Mouse (Mus musculus) retina, embryonic 14.5 days (tissue): Measurements from ENCODE around the gene Zfp366.
"Not testable (repeated sequence)": the region's sequence is repeated elsewhere in the genome, so short reads cannot be mapped to it uniquely, and the experiment has no call there.

Experiments used
- DNase-seq: peaks from one replicate; pipeline ENCODE4 v3.0.0-alpha.2; 2015; ENCODE audit warnings: low spot score

The Zfp366 gene

DNA sequence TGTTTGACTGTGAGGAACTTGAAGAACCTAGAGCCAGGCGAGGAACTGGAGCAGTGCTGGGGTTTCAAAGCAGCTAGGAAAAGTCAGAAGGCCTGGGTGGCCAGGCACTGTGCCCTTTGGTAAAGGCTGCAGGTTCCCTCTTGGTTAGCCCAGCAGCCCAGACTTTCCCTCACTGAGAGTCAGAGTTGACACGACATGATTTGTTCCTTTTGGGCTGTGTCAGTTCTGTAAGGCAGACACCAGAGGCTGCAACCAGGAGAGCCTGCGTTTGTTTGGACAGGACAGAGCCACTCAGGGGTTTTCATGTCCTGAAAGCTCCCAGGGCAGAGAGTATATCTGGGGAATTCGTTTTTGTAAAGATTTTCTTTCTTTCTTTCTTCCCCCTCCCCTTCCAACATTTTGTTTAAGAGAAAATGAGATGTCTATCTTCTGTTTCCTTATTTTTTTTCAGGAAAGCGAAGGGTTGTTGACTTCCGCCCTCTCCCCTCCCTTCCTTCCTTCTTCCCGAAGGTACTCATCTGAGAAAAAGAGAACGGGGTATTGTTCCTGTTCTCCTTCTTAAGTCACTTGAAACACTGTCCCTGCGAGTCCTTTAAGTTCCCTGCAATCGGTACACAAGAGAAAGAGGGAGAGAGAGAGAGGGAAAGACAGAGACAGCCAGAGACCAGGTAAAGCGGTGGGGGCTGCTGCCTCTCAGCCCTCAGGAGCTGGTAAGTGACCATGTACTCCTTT lies at the start of gene Zfp366:
TSS of gene Zfp366 (plus strand) at position 669 of the 732 bp plus-strand sequence.
- DNase-seq = no peak

- no peak for DNase-seq
These were observed 46.0 kb upstream of the Zfp366 start for GRCm38 (mm10) chr13:99138351-99139255.

DNA sequence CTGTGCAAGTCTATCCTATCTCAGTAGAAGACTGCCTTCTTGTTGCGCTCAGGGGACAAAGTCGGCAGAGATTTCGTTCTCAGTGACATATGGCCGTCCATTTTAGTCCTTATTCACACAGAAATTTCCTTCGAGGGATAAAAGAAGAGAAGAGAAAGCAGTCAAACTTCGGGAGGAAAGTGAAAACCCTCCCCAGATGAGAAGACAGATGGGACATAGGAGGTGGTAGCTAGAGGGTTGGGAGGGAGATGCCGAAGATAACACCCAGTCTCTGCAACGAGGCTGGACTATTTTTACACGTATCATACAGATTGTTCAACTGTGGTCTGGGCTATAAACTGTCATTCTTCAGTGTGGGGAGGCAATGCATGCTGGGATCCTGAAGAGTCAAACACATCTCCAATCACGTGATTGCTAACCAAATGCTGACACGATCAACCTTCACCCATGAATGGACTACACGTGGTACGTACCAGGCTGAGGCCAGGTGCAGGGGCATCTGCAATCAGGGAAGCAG lies 38.2 kb upstream of the Zfp366 start:
- no peak for DNase-seq

- DNase-seq = no peak
These were observed 36.9 kb upstream of the Zfp366 start for GRCm38 (mm10) chr13:99147645-99148111.

DNA sequence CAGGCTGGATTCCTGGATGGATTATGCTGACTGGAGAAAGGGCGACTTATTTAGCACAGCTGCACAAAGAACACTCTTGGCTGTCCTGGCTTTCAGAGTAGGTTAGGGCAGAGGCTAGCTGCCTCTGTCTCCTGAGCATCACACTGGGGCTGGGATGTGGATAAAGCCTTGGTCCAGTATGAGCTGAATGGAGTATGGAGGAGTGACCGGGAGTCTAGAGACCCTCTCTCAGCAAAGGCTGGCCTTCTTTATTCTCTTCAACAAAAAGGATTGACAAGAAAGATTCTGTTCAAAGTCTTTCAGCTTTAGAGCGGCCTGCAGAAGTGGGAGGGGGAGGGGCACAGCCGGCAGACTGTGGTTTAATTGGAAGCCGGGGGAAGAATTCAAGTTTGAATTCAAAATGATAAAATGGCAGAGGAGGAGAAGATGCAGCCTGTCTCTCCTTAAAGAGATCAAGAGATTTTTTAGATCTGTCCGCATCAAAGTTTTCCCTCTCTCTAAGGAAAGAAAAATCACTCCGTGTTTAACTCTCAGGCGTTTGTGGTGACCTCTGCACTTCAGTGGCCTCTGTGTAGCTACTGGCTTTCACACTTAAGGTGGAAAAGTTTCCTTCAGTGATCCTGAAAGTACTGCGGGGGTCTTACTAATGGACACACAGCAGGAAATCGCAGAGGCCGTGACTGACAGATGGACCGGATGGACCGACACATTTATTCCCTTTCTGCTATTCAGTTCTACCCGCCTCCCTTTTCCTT lies 34.9 kb upstream of the Zfp366 start:
- peak; percentile 43 for DNase-seq

DNA sequence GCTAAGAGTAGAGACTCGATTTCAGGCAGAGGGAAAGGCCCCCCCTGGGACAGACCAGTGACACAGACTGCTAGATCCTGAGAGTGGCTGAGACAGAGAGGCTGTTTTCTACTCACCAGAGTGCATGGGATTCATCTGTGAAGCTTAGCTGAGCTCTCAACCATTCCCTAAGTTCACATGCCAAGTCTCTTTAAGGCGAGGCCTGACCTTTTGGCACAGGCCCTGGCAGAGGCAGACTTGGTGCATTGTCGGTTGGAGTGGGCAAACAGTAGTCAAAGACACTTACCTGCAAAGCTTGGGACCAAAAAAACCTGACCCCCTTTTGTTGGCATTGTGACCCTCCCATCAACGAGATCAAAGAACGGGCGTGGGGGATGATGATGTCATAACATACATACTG lies 34.0 kb upstream of the Zfp366 start:
- DNase-seq = no peak

- peak; percentile 61 for DNase-seq
These were observed 33.5 kb upstream of the Zfp366 start for GRCm38 (mm10) chr13:99151121-99151520.

- DNase-seq = peak; percentile 37
These were observed 32.2 kb upstream of the Zfp366 start for GRCm38 (mm10) chr13:99152305-99152930.

DNA sequence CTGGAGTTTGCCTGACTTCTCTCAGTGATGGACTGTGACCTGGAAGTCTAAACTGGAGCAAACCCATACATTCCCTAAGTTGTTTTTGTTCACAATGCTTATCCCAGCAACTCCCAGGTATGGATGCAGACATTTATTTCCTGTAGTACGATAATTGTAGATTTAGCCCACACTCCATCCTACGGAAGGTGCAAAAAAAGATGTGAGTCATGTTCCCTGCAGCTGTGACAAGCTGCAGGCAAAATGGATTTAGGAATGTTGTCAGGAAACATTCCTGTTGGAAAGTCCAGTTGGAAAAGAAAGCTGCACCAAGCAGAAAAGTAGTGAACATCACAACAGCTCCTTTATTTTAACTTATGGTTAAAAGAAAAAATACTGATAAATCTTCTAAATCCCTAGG lies 26.9 kb upstream of the Zfp366 start:
- no peak for DNase-seq

DNA sequence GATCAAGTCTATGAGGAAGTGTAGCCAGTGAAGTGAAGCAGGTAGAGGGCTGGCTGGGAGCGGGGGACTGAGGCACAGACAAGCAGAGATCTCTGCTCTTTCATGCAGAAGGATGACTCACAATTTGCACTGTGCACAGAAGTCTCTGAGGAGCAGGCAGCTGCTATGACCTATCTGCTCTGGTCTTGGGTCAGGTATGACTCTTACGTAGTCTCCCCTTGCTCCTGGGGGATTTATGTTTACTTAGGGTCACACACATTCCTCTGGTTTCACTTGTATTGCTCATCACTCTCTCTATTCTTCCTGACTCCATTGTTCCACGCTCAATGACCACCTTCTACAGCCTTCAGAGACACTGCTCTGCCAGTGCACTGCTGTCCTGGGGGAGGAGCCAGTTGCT lies 25.9 kb upstream of the Zfp366 start:
- DNase-seq = no peak

DNA sequence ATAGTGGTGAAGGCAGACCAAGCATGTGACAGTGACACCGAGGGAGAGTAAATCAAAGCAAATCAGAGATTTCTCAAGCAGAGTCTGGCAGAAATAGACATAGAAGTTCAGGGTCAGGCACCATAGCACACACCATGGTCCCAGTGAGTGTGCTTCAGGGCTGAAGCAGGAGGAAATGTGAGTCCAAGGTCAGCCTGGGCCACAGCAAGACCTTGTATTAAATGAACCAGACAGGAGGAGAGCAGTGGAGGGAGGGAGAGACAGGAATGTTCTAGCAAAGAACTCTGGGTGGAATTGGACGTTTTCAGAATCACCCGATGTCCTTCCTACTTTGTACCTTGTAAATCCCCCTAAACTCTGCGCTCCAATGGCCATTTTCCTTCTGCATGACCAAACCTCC lies 21.6 kb upstream of the Zfp366 start:
- DNase-seq = no peak

DNA sequence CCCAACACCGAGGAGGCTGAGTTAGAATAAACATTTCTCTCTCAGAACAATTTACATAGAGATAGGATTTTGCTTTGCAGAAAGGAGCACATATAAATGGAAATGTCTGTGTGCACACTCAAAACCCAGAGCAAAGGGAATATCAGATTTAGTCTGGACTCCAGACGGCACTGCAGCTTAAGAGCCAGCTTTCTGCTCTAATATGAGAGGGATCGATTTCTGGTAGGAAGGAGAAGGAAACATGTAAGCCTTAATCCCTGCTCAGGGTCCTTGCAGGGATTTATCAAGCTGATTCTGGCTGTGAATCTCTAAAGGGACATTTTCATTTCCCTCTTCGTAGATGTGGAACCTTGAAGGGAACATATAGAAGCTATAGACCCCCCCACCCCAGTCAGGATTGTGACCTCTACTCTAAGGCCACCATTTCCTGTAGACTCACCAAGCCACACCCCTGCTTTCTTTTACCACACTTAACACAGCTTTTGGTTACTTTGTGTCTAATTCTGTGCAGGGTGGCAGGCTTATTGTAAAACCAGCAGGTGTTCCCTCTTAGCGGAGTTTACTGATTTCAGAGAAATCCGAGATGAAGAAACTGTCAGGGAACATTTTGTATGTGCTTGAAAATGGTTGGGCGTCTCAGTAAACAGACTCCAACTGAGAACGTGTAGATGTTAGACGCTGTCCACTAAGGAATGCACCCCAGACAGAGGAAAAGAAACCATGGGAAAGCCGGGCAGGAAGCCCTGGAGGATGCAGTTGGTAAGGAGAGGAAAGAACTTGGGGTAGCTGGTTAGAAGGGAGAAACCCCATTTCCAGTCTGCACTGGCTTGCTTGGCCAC lies 20.9 kb upstream of the Zfp366 start:
- DNase-seq = peak; percentile 50

- DNase-seq = no peak
These were observed 20.3 kb upstream of the Zfp366 start for GRCm38 (mm10) chr13:99164360-99164759.

DNA sequence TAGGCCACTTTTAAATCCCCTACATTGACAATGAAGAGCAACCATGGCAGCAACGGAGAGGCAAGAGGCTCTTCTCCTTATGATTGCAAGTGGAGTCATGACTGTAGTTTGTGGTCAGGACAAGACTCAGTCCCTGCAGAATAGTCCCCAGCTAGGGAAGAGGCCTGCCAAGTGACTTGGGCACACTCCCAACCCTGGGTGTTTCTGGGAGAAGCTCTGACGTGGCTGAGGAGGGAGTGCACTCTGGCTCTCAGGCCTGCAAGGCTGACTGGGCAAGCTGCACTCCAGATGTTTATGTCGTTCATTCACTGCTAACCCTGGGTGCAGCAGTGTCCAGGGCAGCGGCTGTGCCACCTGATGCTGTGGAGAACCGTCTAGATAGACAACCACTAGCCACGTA lies 15.2 kb upstream of the Zfp366 start:
- no peak for DNase-seq

GRCm38 (mm10) chr13:99170337-99170736 lies 14.3 kb upstream of the Zfp366 start:
- no peak for DNase-seq

- no peak for DNase-seq
These were observed 10.8 kb upstream of the Zfp366 start for GRCm38 (mm10) chr13:99173849-99174248.

GRCm38 (mm10) chr13:99182828-99183227 lies 1.8 kb upstream of the Zfp366 start:
- DNase-seq = not testable (repeated sequence)

DNA sequence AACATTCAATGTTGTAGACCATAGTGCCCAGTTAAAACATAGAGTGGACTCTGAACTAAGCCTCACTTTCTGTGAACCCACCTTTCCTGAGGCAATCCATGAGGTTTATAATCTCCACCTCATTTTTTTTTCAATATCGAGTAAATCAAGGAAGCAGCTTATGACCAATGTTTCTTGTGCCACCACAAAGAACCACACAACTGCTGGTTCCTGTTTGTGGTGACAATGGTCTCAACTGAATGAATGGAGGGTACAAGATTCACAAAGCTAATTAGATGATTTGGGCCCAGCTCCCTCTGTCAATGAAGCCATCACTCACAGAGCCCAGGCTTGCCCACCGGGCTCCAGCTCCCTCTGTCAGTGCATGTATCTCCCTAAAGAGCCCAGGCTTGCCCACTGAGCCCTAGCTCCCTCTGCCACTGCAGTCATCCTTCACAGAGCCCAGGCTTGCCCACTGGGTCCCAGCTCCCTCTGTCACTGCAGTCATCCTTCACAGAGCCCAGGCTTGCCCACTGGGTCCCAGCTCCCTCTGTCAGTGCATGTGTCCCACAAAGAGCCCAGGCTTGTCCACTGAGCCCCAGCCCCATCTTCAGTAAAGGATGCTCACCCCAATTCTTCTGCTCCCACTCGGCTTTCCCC lies 1.2 kb upstream of the Zfp366 start:
- DNase-seq = no peak

- DNase-seq = no peak
These were observed 950 bp downstream of the Zfp366 start for GRCm38 (mm10) chr13:99185573-99185972.
